Mouse (Mus musculus): ENCODE measurements around the gene Sgta.
"Not testable (repeated sequence)": the region's sequence is repeated elsewhere in the genome, so short reads cannot be mapped to it uniquely, and the experiment has no call there.

The Sgta gene

DNA sequence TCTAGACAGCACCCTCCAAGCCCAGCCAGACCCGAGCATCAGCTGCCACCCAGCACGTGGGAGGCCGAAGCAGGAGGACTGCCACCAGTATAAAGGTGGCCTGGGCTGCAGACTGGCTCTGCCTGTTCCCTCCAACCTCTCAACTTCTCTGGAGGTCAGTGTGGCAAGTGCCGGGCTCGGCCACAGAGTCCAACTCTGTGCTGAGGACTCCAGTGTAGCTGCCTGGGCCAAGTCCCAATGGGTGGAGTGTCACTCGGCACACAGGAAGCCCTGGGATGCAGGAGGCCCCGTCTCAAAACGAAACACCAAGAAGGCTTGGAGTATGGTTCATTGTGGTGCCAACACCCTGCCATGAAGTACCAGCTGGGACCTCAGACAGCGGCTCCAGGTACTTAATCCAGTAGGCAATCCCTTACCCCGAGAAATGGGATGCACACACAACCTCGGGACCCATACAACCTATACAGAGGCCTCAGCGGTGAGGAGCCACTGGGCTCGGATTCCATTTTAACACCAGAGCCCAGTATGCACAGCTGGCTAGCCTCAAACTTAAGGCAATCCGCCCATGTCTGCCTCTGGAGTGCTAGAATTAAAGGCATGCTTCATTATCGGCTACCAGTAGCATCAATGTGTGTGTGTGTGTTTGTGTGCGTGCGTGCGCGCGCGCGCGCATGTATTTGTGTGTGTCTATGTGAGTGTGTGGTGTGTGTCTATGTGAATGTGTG, 2.4 kb downstream of the Sgta start:
- DNase-seq (ENCODE audit: low spot score in 2 of 2): no peak

DNA sequence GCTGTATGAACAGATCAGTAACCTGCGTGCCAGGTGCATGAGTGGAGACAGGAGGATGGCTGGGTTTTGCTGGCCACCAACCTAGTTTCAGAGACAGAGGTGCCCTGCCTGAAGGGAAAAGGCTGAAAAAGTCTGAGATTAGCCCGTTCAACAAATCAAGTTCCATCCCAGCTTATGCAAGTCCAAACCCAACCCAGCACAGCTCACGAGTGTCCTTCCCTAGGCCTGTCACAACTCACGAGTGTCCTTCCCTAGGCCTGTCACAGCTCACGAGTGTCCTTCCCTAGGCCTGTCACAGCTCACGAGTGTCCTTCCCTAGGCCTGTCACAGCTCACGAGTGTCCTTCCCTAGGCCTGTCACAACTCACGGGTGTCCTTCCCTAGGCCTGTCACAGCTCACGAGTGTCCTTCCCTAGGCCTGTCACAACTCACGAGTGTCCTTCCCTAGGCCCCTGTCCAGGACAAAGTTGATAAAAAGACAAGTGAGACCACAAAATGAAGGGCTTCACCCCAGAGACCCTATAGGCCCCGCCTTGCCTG, 4.1 kb downstream of the Sgta start:
- DNase-seq (ENCODE audit: low spot score in 2 of 2): not testable (repeated sequence)

DNA sequence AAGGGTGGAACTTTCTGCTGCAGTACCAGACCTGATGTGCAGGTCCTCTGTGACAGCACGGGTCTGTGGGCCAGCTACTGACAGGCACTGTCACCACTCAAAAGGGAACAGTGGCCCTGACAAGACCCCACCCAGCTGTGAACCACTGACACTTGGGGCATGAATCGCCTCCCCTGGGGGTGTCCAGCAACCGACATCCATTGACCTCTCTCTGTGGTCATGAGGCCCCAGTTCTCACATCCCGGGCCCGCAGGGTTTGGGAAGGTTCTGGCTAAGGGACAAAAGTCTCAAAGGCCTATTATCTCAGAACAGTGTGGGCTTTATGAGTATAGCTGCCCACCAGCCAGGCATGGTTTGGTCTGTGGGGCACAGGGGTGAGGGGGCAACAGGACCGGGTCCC, 4.8 kb downstream of the Sgta start:
- no peak for DNase-seq (ENCODE audit: low spot score in 2 of 2)

DNA sequence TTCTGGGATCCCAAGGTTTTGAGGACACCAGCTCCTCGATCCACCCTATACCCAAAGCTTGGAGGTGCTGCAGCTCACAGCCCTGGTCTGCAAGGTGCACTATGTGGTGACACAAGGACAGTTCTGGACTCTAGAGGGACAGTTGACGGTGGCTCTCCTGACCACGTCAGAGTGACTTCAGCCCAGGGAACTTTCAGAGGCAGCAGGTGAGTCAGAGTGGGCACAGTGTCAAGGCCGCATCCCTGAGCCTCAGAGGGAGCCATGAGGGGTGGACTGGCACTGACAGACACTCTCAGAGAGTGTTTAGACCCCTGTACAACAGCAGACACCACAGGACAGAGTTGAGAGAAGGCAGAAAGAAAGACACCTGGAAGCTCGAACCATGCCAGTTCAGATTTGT, 7.4 kb downstream of the Sgta start:
- no peak for DNase-seq (ENCODE audit: low spot score in 2 of 2)

DNA sequence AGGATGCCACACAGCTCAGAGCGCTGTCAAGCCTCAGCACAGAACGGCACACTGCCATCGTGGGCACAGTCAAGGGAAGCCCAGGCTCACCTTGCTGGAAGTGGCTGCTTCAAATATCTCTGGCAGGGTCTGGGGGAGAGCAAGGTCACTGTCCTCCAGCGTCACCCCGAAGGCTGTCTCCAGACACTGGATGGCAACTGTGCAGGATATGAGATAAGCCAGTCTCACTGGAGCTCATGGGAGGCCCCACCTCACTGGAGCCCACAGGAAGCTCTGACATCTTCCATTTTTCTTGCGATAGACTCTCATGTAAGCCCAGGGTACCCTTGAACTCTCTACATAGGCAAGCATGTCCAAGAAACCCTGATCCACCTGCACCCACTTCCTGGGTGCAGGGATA, 8.8 kb downstream of the Sgta start:
- no peak for DNase-seq (ENCODE audit: low spot score in 2 of 2)

DNA sequence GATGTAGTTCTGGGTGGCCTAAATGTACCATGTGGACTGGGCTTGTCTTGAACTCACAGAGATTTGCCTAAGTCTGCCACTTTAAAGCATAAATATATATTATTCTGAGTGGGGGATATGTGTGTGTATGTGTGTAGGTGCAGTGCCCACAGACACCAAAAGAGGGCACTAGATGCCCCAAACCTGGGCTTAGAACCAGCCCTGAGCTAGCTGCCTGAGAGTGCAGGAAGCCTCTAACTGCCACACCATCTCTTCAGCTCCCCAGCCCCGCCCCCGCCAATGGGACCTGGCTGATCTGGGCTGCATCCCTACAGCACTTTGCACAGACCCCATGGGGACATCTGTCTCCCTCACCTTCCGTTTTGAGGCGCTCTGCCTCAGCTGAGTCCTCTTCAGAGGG, 9.3 kb downstream of the Sgta start:
- DNase-seq (ENCODE audit: low spot score in 2 of 2): no peak

DNA sequence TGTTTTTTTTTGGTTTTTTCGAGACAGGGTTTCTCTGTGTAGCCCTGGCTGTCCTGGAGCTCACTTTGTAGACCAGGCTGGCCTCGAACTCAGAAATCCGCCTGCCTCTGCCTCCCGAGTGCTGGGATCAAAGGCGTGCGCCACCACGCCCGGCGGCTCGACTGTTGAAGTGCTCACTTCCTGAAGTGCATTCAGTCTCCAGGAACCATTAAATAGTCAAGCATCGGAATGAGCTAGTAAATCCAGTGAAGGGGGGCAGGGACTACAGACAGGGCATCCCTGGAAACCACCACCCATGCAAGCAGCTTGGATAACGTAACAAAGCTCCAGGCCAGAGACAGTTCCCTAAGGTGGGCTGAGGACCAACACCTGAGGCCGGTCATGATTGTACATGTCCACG, 14.7 kb downstream of the Sgta start:
- DNase-seq (ENCODE audit: low spot score in 2 of 2): not testable (repeated sequence)

DNA sequence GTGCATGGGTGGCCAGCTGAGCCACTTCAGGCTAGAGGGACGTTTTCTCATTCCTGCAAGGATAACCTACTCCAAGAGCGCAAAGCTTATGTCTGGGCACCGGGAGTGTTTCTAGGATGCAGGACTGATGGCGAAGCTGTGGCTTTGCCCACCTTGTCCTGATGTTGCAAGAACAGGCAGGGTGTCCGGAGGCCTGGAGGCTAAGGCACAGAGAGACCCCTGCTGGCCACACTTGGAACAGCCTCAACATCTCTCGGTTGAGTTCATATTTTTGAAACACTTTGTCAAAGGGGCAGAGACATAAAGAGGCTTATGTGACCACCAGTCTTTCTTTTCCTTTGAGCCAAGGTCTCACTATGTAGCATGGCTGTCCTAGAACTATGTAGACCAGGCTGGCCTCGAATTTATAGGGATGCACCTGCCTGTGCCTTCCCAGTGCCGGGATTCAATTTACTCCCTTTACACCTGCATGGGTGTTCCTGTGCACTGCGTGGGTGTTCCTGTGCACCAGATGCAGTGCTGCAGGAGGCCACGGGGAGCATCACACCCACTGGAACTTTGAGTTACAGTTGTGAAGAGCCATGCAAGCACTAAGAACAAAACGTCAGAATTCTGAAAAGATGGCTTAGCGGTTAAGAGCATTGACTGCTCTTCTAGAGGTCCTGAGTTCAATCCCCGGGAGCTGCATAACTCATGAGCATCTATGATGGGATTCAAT, 18.4 kb downstream of the Sgta start:
- peak in 1 of 2 experiments; percentile 70 for DNase-seq (ENCODE audit: low spot score in 2 of 2)

DNA sequence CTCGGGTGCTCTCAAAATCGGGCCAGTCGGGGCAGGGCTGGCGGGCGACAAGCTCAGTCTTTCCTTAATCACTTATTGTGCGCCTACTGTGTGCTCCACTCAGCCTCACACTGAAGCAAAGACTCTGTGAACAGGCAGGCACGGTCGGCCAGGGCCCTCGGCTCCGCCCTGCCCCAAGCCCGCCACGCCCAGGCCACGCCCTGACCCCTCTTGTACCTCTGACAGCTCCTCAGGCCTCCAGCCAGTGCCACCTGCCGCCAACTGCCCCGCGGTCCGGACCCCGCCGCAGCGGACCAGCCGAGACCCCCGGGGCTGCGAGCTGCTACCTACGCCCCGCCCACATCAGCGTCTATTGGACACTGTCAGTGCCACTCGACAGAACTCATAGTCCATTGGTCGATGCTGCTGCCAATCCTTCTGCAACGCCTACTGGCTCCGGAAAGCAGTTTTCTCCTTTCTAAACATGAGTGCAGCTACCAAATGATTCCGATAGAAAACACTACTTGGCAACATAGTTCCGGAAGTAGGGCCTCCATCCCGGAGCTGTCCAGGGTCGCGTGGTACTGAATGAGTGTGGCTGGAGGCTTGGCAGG, 22.9 kb downstream of the Sgta start, which contains the start of gene Slc39a3:
Gene Slc39a3, minus strand, starts transcription at position 439 of the 593 bp plus-strand sequence.
- peak; percentile 98 to 100 for DNase-seq (ENCODE audit: low spot score in 2 of 2)

DNA sequence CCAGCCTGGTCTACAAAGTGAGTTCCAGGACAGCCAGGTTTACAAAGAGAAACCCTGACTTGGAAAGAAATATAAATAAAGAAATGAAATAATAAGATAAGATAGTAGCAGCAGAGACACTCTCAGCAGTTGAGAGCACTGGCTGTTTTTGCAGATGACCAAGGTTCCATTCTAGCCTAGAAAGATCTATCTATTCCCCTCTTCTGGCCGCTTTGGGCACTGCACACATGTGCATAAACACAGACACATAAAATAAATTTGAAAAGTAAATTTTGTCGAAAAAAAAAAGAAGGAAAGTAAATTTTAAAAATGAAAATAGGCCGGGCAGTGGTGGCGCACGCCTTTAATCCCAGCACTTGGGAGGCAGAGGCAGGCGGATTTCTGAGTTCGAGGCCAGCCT, 23.7 kb downstream of the Sgta start:
- no peak for DNase-seq (ENCODE audit: low spot score in 2 of 2)

DNA sequence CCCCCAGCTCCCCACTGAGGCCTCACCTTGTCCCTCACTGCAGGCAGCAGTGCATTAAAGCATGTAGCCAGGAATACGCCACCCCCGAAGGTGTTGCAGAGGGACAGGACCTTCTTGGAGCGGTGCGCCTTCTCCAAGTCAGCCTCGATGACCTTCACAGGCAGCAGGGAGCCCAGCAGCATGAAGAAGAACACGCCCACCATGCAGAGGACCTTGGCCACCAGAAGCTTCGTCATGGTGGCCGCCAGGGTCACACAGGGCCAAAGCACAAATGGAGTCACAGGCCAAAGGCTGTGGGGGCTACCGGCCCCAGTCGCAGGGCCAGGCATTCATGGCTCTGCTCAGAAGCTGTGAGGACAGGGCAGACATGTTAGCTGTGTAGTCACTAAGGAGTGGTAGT, 26.4 kb downstream of the Sgta start:
- DNase-seq (ENCODE audit: low spot score in 2 of 2): no peak

DNA sequence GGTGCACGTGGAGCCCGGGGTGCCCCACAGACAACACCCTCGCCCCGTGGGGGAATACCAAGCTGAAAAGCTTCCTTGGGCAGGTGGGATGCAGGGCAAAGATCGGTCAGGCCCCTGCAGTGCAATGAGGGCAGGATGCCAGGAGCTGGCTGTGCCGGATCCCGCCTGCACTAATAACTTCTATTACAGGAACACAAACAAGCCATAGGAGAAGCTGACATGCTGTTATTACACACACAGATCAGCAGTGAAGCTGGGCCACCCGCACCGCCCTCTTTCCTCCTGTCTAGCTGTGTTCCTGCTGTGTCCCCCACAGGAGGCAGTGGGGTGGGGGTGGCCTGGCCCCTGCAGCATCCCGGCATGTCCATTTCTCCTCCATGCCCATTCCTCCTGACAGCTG, 30.9 kb downstream of the Sgta start:
- DNase-seq (ENCODE audit: low spot score in 2 of 2): no peak

DNA sequence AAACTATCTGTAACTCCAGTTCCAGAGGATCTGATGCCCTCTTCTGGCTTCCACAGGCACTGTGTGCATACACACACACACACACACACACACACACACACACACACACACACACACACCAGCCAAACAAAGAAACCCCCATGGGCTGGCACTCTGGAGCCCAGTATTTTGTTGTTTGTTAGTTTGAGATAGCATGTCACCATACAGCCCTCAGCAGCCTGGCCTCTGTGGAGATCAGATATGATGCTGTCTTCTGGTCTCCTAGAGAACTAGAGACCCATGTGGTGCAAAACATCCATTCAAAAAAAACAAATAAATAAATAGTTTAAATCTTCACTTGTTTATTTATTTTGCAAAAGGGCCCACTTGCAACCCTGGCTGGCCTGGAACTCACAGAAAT, 31.8 kb downstream of the Sgta start:
- DNase-seq (ENCODE audit: low spot score in 2 of 2): no peak

DNA sequence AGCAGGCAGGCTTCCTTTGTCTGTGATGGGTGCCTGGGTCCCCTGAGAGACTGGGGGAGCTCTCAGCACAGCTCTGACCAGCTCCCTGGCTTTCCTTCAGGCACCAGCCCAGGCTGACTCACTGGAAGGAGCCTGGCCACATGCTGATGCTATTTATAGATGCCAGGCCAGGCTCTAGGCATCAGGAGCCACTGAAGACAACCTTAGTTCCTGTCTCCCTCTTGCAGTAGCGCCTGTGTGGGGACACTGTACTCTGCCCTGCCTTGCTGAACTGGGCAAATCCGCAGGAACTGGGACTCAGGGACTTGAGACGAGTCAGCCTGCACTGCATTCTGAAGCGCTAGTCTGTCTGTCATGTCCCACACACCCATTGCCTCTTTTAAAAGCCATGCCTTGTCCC, 32.6 kb downstream of the Sgta start:
- DNase-seq (ENCODE audit: low spot score in 2 of 2): no peak

DNA sequence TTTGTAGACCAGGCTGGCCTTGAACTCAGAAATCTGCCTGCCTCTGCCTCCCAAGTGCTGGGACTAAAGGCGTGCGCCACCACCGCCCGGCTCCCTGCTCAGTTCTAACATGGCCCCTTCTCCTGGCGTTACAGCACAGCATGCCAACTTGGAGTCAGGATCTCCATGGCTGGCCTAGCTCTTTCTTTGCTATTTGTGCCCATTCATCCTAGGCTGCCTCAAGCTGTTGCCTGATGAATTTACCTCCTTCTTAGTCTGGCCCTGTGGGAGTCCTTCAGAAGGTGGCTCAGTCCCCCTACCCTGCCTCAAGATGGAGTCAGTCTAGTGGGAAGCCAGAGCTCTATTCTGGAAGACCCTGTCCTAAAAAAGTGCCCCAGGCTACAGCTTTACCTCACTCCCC, 33.1 kb downstream of the Sgta start:
- no peak for DNase-seq (ENCODE audit: low spot score in 2 of 2)

DNA sequence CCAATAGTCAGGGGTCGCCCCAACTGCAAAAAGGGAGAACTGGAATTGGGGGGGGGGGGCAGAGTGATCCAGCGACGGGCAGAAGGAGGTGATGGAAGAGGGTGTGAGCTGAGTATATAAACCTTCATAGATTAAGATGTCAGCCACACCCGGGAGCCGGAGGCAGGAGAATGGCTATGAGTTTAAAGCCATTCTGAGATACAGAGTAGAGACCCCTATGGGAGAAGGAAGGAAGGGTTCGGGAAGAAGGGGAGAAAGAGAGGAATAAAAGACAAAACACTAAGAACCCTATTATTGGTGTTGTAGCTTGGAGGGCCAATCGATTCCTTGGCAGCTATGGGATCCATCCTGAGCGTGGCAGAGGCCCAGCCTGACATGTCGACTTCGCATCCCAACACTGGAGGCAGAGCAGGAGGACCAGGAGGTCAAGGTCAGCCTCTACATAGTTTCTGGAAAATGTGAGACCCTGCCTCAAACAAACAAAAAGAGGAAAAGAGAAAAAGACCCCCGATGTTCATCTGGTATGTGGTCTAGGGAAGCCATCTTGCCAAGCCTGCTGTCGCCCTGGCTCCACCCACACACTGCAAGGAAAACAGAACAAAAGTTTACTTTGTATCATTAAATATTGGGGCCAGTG, 34.2 kb downstream of the Sgta start, which contains the start of gene Diras1:
Gene Diras1, minus strand, starts transcription at position 24 of the 637 bp plus-strand sequence.
- DNase-seq (ENCODE audit: low spot score in 2 of 2): no peak

DNA sequence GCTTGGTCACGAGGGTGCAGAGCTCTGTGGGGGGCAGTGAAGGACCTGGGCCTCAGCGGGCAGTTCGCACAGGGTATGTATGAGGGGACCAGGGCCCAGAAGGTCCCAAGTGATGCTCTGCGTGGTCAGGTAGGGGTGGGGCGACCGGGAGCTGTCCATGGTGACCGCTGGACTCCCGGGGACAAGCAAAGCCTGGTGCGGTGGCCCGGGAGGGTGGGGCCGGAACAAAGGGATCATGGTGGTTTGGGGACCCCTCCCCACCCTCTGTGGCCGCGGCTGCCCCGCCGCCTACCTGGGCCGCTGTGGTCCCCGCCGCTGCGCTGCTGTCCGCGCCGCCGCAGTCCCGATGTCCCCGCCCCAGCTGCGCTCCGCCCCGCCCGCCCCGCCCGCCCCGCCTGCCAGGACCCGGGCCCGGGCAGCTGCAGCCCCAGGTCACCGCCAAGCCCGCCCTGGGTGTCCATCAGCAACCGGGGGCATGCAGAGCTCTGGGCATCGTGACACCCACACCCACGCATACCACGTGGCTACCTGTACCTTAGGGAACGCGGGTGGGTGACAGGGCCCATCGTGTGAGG, 34.8 kb downstream of the Sgta start:
- DNase-seq (ENCODE audit: low spot score in 2 of 2): no peak

DNA sequence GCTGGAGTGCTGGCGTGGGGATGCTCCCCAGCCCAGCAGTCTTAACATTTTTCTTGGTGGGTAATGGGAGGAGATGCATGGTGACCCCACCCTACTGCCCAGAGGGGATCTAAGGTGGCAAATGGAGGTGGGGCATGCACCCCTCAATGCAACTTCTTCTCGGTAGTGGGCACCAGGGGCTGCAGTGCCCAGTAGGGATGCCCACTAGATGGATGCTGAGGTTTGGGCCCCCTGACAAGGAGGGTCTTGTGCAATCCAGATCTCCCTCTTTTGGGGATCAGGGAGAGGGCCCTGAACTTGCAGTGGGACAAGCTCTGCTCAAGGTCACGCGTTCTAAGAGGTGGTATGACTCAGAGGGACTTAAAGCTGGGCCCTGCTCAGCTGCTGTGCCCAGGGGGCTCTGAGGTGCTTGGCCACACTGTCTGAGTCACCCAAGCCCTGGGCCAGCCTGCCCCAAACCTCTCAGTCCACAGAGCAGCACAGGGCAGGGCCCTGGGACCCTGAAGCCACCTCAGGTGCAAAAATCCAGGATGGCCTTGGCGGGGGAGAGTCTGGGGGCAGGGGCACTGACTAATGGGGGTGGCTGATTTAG, 35.5 kb downstream of the Sgta start:
- DNase-seq (ENCODE audit: low spot score in 2 of 2): no peak

DNA sequence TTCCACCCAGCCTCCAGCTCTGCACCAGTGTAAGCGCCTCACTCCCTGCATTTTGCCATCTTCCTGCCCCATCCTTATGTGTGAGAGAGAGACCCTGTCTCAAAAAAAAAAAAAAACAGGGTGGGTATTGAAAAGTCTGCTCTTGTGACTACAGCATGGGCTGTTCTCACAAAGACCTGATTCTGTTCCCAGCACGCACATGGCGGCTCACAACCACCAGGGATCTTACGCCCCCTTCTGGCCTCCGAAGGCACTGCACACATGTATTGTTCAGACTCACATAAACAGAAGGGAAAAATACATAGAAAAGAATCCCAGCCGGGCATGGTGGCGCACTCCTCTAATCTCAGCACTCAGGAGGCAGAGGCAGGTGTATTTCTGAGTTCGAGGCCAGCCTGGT, 37.2 kb downstream of the Sgta start:
- DNase-seq (ENCODE audit: low spot score in 2 of 2): no peak

DNA sequence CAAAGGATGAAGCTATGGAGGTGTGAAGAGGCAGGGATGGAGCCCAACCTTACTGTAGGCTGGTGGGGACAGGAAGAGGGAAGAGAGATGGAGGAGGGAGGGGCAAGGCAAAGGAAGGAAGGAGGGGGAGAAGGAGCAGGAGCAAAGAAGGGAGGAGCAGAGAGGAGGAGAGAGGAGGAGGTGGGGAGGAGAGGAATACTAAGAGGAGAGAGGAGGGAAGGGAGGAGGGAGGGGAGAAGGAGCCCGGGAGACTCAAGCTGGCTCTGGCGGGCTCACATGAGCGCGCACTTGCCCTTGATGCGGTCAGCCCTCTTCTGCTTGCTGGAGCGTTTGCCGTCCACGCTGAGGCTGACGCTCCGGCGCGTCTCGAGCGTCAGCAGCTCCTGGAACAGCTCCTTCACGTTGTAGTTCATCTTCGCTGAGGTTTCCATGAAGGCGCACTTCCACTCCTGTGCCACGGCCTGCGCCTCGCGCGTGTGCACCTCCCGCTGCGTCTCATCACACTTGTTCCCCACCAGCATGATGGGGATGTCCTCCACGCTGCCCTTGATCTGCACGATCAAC, 38.4 kb downstream of the Sgta start:
- no peak for DNase-seq (ENCODE audit: low spot score in 2 of 2)

DNA sequence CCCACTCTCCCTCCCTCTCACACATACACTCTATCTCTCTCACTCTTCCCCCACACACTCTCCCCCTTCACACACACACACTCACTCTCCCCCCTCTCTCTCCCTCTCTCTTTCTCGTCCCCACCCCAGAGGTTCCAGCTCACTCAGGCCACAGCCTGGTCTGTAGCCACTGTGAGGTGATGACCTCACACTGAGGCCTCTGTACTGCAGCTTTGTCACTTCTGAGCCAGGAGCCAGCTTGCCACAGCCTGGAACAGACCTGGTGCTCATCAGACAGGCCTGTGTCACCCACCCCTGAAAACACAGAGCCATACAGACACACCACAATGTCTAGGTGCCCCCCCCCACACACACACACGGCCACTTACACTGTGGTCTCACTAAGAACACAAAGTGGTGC, 39.8 kb downstream of the Sgta start:
- DNase-seq (ENCODE audit: low spot score in 2 of 2): no peak
